In genomic region chr6:129557298-129558023, GRCm38 (mm10) we compare ENCODE assay signal across 13 mouse cellular contexts. TPM values are rescaled to one million over a fixed set of nuclear protein-coding genes. Genes with fewer than 3 reads are reported as not detected.
DNase-seq lines count a peak whose midpoint lies in the region; ATAC-seq and TF ChIP-seq lines count a peak whose summit lies in the region.
"Had no signal": no experiment of that assay in that cellular context is flagged by ENCODE, and none has a peak within 500 bp of the region (broad histone marks: within the 10 kb centered on the region; RNA-seq: fewer than 3 reads in every experiment).

No protein-coding gene starts in this region.

- TF ChIP-seq EP300 in MEL (IDR thresholded peaks at IDR 0.05; ENCODE audit: low read depth in 1 of 2, low read length in 2 of 2), result peak; percentile 42 to 57; a peak in 3 of 4 replicates

- ATAC-seq in common myeloid progenitor, adult 5-6 weeks (replicated peaks; ENCODE audit: low read depth, poor library complexity, severe bottlenecking), result peak; percentile 57
- peak; percentile 54; the same call in 1 of the 2 replicates for ATAC-seq in hindbrain, embryonic 15.5 days (ENCODE audit: low FRiP score, low read depth)
- peak; percentile 73 for ATAC-seq in midbrain, embryonic 11.5 days (ENCODE audit: low FRiP score)

- no peaks in the 10 kb centered on the region; a peak in 1 of 4 replicates for H3K27me3 ChIP-seq in MEL (ENCODE audit: control insufficient read depth in 1 of 2, insufficient read depth in 2 of 2, low read length in 2 of 2)
- no peaks in the 10 kb centered on the region for H3K27me3 ChIP-seq in hindbrain, embryonic 15.5 days
- H3K27me3 ChIP-seq in midbrain, embryonic 11.5 days (ENCODE audit: control insufficient read depth, insufficient read depth, low read length), result no peaks in the 10 kb centered on the region

- peak; percentile 76 for DNase-seq in MEL (ENCODE audit: low read depth, low spot score)
- DNase-seq in midbrain, embryonic 11.5 days (ENCODE audit: low spot score, missing footprints), result peak; percentile 92
- no peak for DNase-seq in left cerebral cortex, postnatal 4 days
- DNase-seq in adrenal gland, postnatal 36 days, result no peak
- DNase-seq in cerebellum, adult 9-11 months, result no peak
- no peak for DNase-seq in right cerebral cortex, postnatal 4 days
- DNase-seq: adrenal gland, adult 2 months; cerebellum, postnatal 10 days had no signal

- H3K27ac ChIP-seq in MEL (ENCODE audit: control insufficient read depth, low read depth, low read length), result no peak overlapping the region
- H3K27ac ChIP-seq in hindbrain, embryonic 15.5 days (replicated peaks), result no peak overlapping the region
- no peak overlapping the region for H3K27ac ChIP-seq in midbrain, embryonic 11.5 days (ENCODE audit: low read depth, low read length)

- TF ChIP-seq RAD21 in MEL (IDR thresholded peaks at IDR 0.05; ENCODE audit: low read depth, low read length), result no peak

- TF ChIP-seq CTCF in MEL (IDR thresholded peaks at IDR 0.05 in 2 of 3, conservative IDR thresholded peaks at IDR 0.05 in 1 of 3; ENCODE audit: control insufficient read depth in 1 of 3, insufficient read depth in 1 of 3, low read depth in 2 of 3, low read length in 3 of 3, poor library complexity in 1 of 3, severe bottlenecking in 1 of 3), result no peak

- no peak for TF ChIP-seq POLR2A in MEL (IDR thresholded peaks at IDR 0.05; ENCODE audit: control insufficient read depth in 1 of 2, insufficient read depth in 1 of 2, low read depth in 1 of 2, low read length in 2 of 2, poor library complexity in 1 of 2)

- H3K36me3 ChIP-seq in MEL (ENCODE audit: control insufficient read depth in 1 of 2, insufficient read depth in 2 of 2, low read length in 2 of 2), result peaks cover 0 to 16% of the 10 kb centered on the region in 2 experiments; a peak in 2 of 4 replicates
- H3K36me3 ChIP-seq in hindbrain, embryonic 15.5 days, result no peaks in the 10 kb centered on the region
- no peaks in the 10 kb centered on the region for H3K36me3 ChIP-seq in midbrain, embryonic 11.5 days (ENCODE audit: control insufficient read depth, insufficient read depth, low read length)

- no peak overlapping the region for H3K4me2 ChIP-seq in hindbrain, embryonic 15.5 days
- no peak overlapping the region for H3K4me2 ChIP-seq in midbrain, embryonic 11.5 days

- no peak overlapping the region for H3K9ac ChIP-seq in MEL (ENCODE audit: control insufficient read depth, low read depth, low read length, poor library complexity, severe bottlenecking)
- no peak overlapping the region for H3K9ac ChIP-seq in hindbrain, embryonic 15.5 days
- no peak overlapping the region for H3K9ac ChIP-seq in midbrain, embryonic 11.5 days (ENCODE audit: low read length)

- H3K4me3 ChIP-seq in MEL (ENCODE audit: control insufficient read depth in 1 of 2, insufficient read depth in 1 of 2, low read depth in 2 of 2, low read length in 2 of 2), result no peak overlapping the region
- no peak overlapping the region for H3K4me3 ChIP-seq in hindbrain, embryonic 15.5 days
- no peak overlapping the region for H3K4me3 ChIP-seq in midbrain, embryonic 11.5 days (ENCODE audit: low read depth, low read length)

- intact Hi-C loops in left cerebral cortex, postnatal 4 days (cut with DNase I), result no loop called here

- H3K79me2 ChIP-seq in MEL (ENCODE audit: control insufficient read depth, insufficient read depth, low read length, poor library complexity), result no peaks in the 10 kb centered on the region

- peaks cover 15 to 20% of the 10 kb centered on the region in 2 experiments for H3K4me1 ChIP-seq in MEL (ENCODE audit: control insufficient read depth in 1 of 2, insufficient read depth in 2 of 2, low read length in 2 of 2)
- 0 out of 2 replicates have a peak, but pooled peaks cover 3% of the 10 kb centered on the region for H3K4me1 ChIP-seq in hindbrain, embryonic 15.5 days (replicated peaks)
- peaks cover 9% of the 10 kb centered on the region for H3K4me1 ChIP-seq in midbrain, embryonic 11.5 days (ENCODE audit: control insufficient read depth, insufficient read depth, low read length)

- no peaks in the 10 kb centered on the region for H3K9me3 ChIP-seq in MEL (replicated peaks; ENCODE audit: insufficient read depth, low read length)
- H3K9me3 ChIP-seq in hindbrain, embryonic 15.5 days, result no peaks in the 10 kb centered on the region
- H3K9me3 ChIP-seq in midbrain, embryonic 11.5 days (ENCODE audit: control insufficient read depth, low read length), result no peaks in the 10 kb centered on the region

TF ChIP-seq in MEL, 35 proteins besides CTCF, POLR2A, EP300 and RAD21 (continues in another document):
- TF ChIP-seq GATA1 (IDR thresholded peaks at IDR 0.05; ENCODE audit: low read depth, low read length) (peak; percentile 76), CHD2 (IDR thresholded peaks at IDR 0.05; ENCODE audit: low read length) (no peak), ZKSCAN1 (IDR thresholded peaks at IDR 0.05; ENCODE audit: low read depth, low read length) (no peak), BHLHE40 (IDR thresholded peaks at IDR 0.05; ENCODE audit: borderline replicate concordance, low read depth, low read length) (no peak), NRF1 (IDR thresholded peaks at IDR 0.05; ENCODE audit: insufficient read depth, low read depth, low read length, poor library complexity, severe bottlenecking) (no peak), SMC3 (IDR thresholded peaks at IDR 0.05; ENCODE audit: low read depth, low read length) (no peak), ZMIZ1 (IDR thresholded peaks at IDR 0.05; ENCODE audit: low read depth, low read length) (no peak), TAL1 (IDR thresholded peaks at IDR 0.05; ENCODE audit: low read length) (peak; percentile 56), MAZ (IDR thresholded peaks at IDR 0.05; ENCODE audit: low read depth, low read length) (peak; percentile 45; the same call in 1 of the 2 replicates), TCF12 (IDR thresholded peaks at IDR 0.05; ENCODE audit: low read depth, low read length) (peak; percentile 43; the same call in 1 of the 2 replicates), MYB (IDR thresholded peaks at IDR 0.05; ENCODE audit: low read depth, low read length) (no peak), ETS1 (IDR thresholded peaks at IDR 0.05; ENCODE audit: low read depth, low read length) (peak; percentile 40; the same call in 1 of the 2 replicates), POLR2AphosphoS2 (IDR thresholded peaks at IDR 0.05; ENCODE audit: low read length) (no peak), MAFK (IDR thresholded peaks at IDR 0.05; ENCODE audit: borderline replicate concordance, low read depth, low read length) (no peak), POLR2AphosphoS5 (IDR thresholded peaks at IDR 0.05; ENCODE audit: borderline replicate concordance, low read depth, low read length) (no peak), MAX (IDR thresholded peaks at IDR 0.05; ENCODE audit: low read length) (no peak)

RNA-seq across cellular contexts. Expression of gene Klre1, which starts 20.2 kb away (rescaled TPM):
- total RNA-seq in MEL (2012; rRNA removed), result not detected in 2 replicates
- not detected for polyA plus RNA-seq in MEL (2012; ENCODE audit: insufficient read depth in 1 of 2, insufficient read length in 2 of 2, low read depth in 1 of 2, low replicate concordance in 2 of 2, missing spikeins in 1 of 2)
- 2.0 TPM in 1 of 2 replicates, not detected in the other for total RNA-seq in common myeloid progenitor, adult 5-6 weeks (2017)
- polyA plus RNA-seq in hindbrain, embryonic 15.5 days (2015; fragmentation: Nextera tagmentation; extraction: Ambion mirVana), result 0.16 TPM in 1 of 2 replicates, not detected in the other
- not detected in 2 replicates for polyA plus RNA-seq in midbrain, embryonic 11.5 days (2014; fragmentation: Nextera tagmentation; extraction: Ambion mirVana)
- not detected for total RNA-seq in left cerebral cortex, postnatal 4 days (2021)
- total RNA-seq in adrenal gland, postnatal 36 days (2021), result under 1 TPM in 1 of 2 experiments, not detected in 1; 0.30 TPM
- polyA plus RNA-seq: adrenal gland, adult 2 months; heart, postnatal 0 days had no signal

RNA-seq across cellular contexts. Expression of gene Gabarapl1, which starts 24.5 kb away (rescaled TPM):
- 61.3 and 65.7 TPM in 2 replicates for total RNA-seq in MEL (2012; rRNA removed)
- polyA plus RNA-seq in MEL (2012; ENCODE audit: insufficient read depth in 1 of 2, insufficient read length in 2 of 2, low read depth in 1 of 2, low replicate concordance in 2 of 2, missing spikeins in 1 of 2), result 10 to 100 TPM in 1 of 2 experiments, not detected in 1; 99.5 TPM
- 90.8 and 91.1 TPM in 2 replicates for total RNA-seq in common myeloid progenitor, adult 5-6 weeks (2017)
- polyA plus RNA-seq in hindbrain, embryonic 15.5 days (2015; fragmentation: Nextera tagmentation; extraction: Ambion mirVana), result 209 and 213 TPM in 2 replicates
- polyA plus RNA-seq in midbrain, embryonic 11.5 days (2014; fragmentation: Nextera tagmentation; extraction: Ambion mirVana), result 22.7 and 24.5 TPM in 2 replicates
- 100 to 1,000 TPM; 206 to 217 TPM for total RNA-seq in left cerebral cortex, postnatal 4 days (2021)
- total RNA-seq in adrenal gland, postnatal 36 days (2021), result 100 to 1,000 TPM; 237 to 286 TPM

RNA-seq across cellular contexts. Expression of gene Klrd1, which starts 34.1 kb away (rescaled TPM):
- not detected in 2 replicates for total RNA-seq in MEL (2012; rRNA removed)
- not detected for polyA plus RNA-seq in MEL (2012; ENCODE audit: insufficient read depth in 1 of 2, insufficient read length in 2 of 2, low read depth in 1 of 2, low replicate concordance in 2 of 2, missing spikeins in 1 of 2)
- total RNA-seq in common myeloid progenitor, adult 5-6 weeks (2017), result 2.8 and 7.4 TPM in 2 replicates
- polyA plus RNA-seq in hindbrain, embryonic 15.5 days (2015; fragmentation: Nextera tagmentation; extraction: Ambion mirVana), result not detected in 2 replicates
- polyA plus RNA-seq in midbrain, embryonic 11.5 days (2014; fragmentation: Nextera tagmentation; extraction: Ambion mirVana), result not detected in 2 replicates
- not detected for total RNA-seq in left cerebral cortex, postnatal 4 days (2021)
- not detected for total RNA-seq in adrenal gland, postnatal 36 days (2021)

RNA-seq across cellular contexts. Expression of gene Tmem52b, which starts 45.1 kb away (rescaled TPM):
- total RNA-seq in MEL (2012; rRNA removed), result not detected in 2 replicates
- not detected for polyA plus RNA-seq in MEL (2012; ENCODE audit: insufficient read depth in 1 of 2, insufficient read length in 2 of 2, low read depth in 1 of 2, low replicate concordance in 2 of 2, missing spikeins in 1 of 2)
- 0.18 TPM in 1 of 2 replicates, not detected in the other for total RNA-seq in common myeloid progenitor, adult 5-6 weeks (2017)
- not detected in 2 replicates for polyA plus RNA-seq in hindbrain, embryonic 15.5 days (2015; fragmentation: Nextera tagmentation; extraction: Ambion mirVana)
- polyA plus RNA-seq in midbrain, embryonic 11.5 days (2014; fragmentation: Nextera tagmentation; extraction: Ambion mirVana), result not detected in 2 replicates
- not detected for total RNA-seq in left cerebral cortex, postnatal 4 days (2021)
- not detected for total RNA-seq in adrenal gland, postnatal 36 days (2021)
- total RNA-seq: adrenal gland, adult 2 months; liver, adult 2 months had no signal
- polyA plus RNA-seq: adrenal gland, adult 2 months; heart, postnatal 0 days; liver, adult 2 months; small intestine, adult 2 months had no signal

RNA-seq across cellular contexts. Expression of gene Olr1, which starts 50.5 kb away (rescaled TPM):
- total RNA-seq in MEL (2012; rRNA removed), result 0.03 TPM in 1 of 2 replicates, not detected in the other
- polyA plus RNA-seq in MEL (2012; ENCODE audit: insufficient read depth in 1 of 2, insufficient read length in 2 of 2, low read depth in 1 of 2, low replicate concordance in 2 of 2, missing spikeins in 1 of 2), result under 1 TPM in 1 of 2 experiments, not detected in 1; 0.06 TPM
- 0.82 and 1.1 TPM in 2 replicates for total RNA-seq in common myeloid progenitor, adult 5-6 weeks (2017)
- not detected in 2 replicates for polyA plus RNA-seq in hindbrain, embryonic 15.5 days (2015; fragmentation: Nextera tagmentation; extraction: Ambion mirVana)
- 0.06 TPM in 1 of 2 replicates, not detected in the other for polyA plus RNA-seq in midbrain, embryonic 11.5 days (2014; fragmentation: Nextera tagmentation; extraction: Ambion mirVana)
- total RNA-seq in left cerebral cortex, postnatal 4 days (2021), result not detected
- under 1 TPM in 1 of 2 experiments, not detected in 1; 0.40 TPM for total RNA-seq in adrenal gland, postnatal 36 days (2021)
- total RNA-seq: liver, adult 2 months had no signal
- polyA plus RNA-seq: adrenal gland, adult 2 months; liver, adult 2 months; small intestine, adult 2 months had no signal

Comparison
In these comparisons a context has a peak if more than half of its experiments do, and no peak if none do; other contexts are left out.
1. DNase-seq: peak in MEL (single experiment) and midbrain, embryonic 11.5 days (single experiment); none in left cerebral cortex, postnatal 4 days (single experiment), adrenal gland, postnatal 36 days (0 of 2), cerebellum, adult 9-11 months (single experiment) and right cerebral cortex, postnatal 4 days (single experiment).
2. Peak in every context shown above with its lines, with median percentiles within 50 percentile points of each other: ATAC-seq.